In the genomic region with DNA sequence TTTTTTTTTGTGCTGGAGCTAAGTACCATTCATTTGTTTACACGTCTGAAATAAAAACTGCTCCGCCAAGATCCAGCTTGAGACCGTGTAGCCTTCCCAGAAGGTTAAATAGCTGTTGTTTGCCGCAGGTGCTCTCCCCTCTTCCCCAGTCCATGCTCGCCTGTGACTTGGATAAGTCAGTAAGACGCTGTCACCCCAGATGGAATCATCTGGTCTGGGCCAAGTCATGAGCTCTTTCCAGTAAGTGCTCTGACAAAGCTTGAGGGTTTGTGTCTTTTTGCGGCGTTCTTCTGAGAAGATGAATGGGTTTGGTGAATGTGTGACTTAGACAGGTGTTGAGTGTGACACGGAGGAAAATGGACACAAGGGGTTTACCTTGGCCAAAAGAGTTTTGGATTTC, we compare ENCODE assay signal across 9 mouse cellular contexts.
A peak's percentile ranks its signal among the peaks of the same experiment; 100 is the strongest.
DNase-seq lines count a peak whose midpoint lies in the region; ATAC-seq and TF ChIP-seq lines count a peak whose summit lies in the region.
"Had no signal": no experiment of that assay in that cellular context is flagged by ENCODE, and none has a peak within 500 bp of the region (broad histone marks: within the 10 kb centered on the region; RNA-seq: fewer than 3 reads in every experiment).

No protein-coding gene starts in this region.

- DNase-seq in cerebellum, adult 8-10 months = no peak
- peak; percentile 20 for DNase-seq in lung, embryonic 14.5 days
- no peak for DNase-seq in lung, postnatal 25 days (ENCODE audit: low spot score)
- no peak for DNase-seq in frontal cortex, postnatal 14 days (ENCODE audit: low spot score in 2 of 2)
- no peak for DNase-seq in c-Kit-positive CD71-positive TER-119-positive erythroid progenitor cells, embryonic 14.5 days (ENCODE audit: low spot score)
- DNase-seq: thymus, postnatal 36 days had no signal

- H3K9ac ChIP-seq in lung, embryonic 14.5 days = peak overlapping the region; percentile 65; the same call in 1 of the 2 replicates
- peak overlapping the region; percentile 65 for H3K9ac ChIP-seq in limb, embryonic 12.5 days (replicated peaks)
- 0 out of 2 replicates have a peak overlapping the region, but pooled peaks have one; percentile 19 for H3K9ac ChIP-seq in stomach, embryonic 14.5 days (replicated peaks; ENCODE audit: low read depth, low read length)

- H3K27ac ChIP-seq in lung, embryonic 14.5 days (ENCODE audit: low read depth) = no peak overlapping the region
- H3K27ac ChIP-seq in limb, embryonic 12.5 days = no peak overlapping the region
- no peak overlapping the region for H3K27ac ChIP-seq in stomach, embryonic 14.5 days (ENCODE audit: low read length)

- WGBS in lung, embryonic 14.5 days = 14% methylated on average over 9 of the region's 9 CpGs
- WGBS in limb, embryonic 12.5 days = 39% methylated on average over 9 of the region's 9 CpGs
- 19% methylated on average over 9 of the region's 9 CpGs for WGBS in stomach, embryonic 14.5 days

- peaks cover 13% of the 10 kb centered on the region for H3K4me1 ChIP-seq in lung, embryonic 14.5 days (ENCODE audit: insufficient read depth)
- peaks cover 35% of the 10 kb centered on the region for H3K4me1 ChIP-seq in limb, embryonic 12.5 days (replicated peaks)
- peaks cover 24% of the 10 kb centered on the region; the same call in 1 of the 2 replicates for H3K4me1 ChIP-seq in stomach, embryonic 14.5 days (ENCODE audit: control insufficient read depth, insufficient read depth, low read length)

- 0 out of 2 replicates have a peak, but pooled peaks have one; percentile 26 for ATAC-seq in cerebellum, adult (ENCODE audit: insufficient number of reproducible peaks, low FRiP score, low TSS enrichment)
- ATAC-seq in lung, embryonic 14.5 days (ENCODE audit: insufficient read depth) = no peak
- ATAC-seq in limb, embryonic 12.5 days (ENCODE audit: insufficient number of reproducible peaks, insufficient read depth, low FRiP score, low TSS enrichment, low read depth) = no peak
- no peak for ATAC-seq in stomach, embryonic 14.5 days (ENCODE audit: insufficient number of reproducible peaks, insufficient read depth, low FRiP score, low read depth)

- no peaks in the 10 kb centered on the region for H3K36me3 ChIP-seq in lung, embryonic 14.5 days (ENCODE audit: insufficient read depth)
- no peaks in the 10 kb centered on the region for H3K36me3 ChIP-seq in limb, embryonic 12.5 days
- H3K36me3 ChIP-seq in stomach, embryonic 14.5 days (ENCODE audit: control insufficient read depth, insufficient read depth, low read length) = no peaks in the 10 kb centered on the region

- H3K27me3 ChIP-seq in lung, embryonic 14.5 days (ENCODE audit: insufficient read depth, low read length) = no peaks in the 10 kb centered on the region
- no peaks in the 10 kb centered on the region for H3K27me3 ChIP-seq in limb, embryonic 12.5 days
- H3K27me3 ChIP-seq in stomach, embryonic 14.5 days (ENCODE audit: control insufficient read depth, insufficient read depth, low read length) = no peaks in the 10 kb centered on the region

- H3K9me3 ChIP-seq in lung, embryonic 14.5 days (ENCODE audit: low read depth, low read length) = no peaks in the 10 kb centered on the region
- H3K9me3 ChIP-seq in limb, embryonic 12.5 days = no peaks in the 10 kb centered on the region
- H3K9me3 ChIP-seq in stomach, embryonic 14.5 days (ENCODE audit: control insufficient read depth, low read depth, low read length) = no peaks in the 10 kb centered on the region

- TF ChIP-seq CTCF in lung, embryonic 14.5 days (IDR thresholded peaks at IDR 0.05; ENCODE audit: low read depth) = no peak

- peak overlapping the region; percentile 86 for H3K4me2 ChIP-seq in lung, embryonic 14.5 days
- peak overlapping the region; percentile 78 for H3K4me2 ChIP-seq in limb, embryonic 12.5 days
- peak overlapping the region; percentile 70 for H3K4me2 ChIP-seq in stomach, embryonic 14.5 days (replicated peaks; ENCODE audit: low read depth, low read length)

- H3K4me3 ChIP-seq in lung, embryonic 14.5 days (ENCODE audit: low read depth, low read length) = peak overlapping the region; percentile 48
- H3K4me3 ChIP-seq in limb, embryonic 12.5 days (replicated peaks) = peak overlapping the region; percentile 46
- H3K4me3 ChIP-seq in stomach, embryonic 14.5 days (ENCODE audit: low read depth, low read length) = peak overlapping the region; percentile 55
